Mouse (Mus musculus) mouse embryonic stem cell (cell line): Measurements from ENCODE around the gene Cxcl15.

Experiments used
- in situ Hi-C, 2 experiments: fragments of 300-500 bp; cut with MboI; formaldehyde crosslinking; loops; 1 replicate in 1 of 2; 3 replicates in 1 of 2; pipeline ENCODE4 v1.14.3; 2019 to 2020; ENCODE audit warnings: low sequenced_read_pairs in 2 of 2, low pct_unique_long_range_greater_than_20kb in 1 of 2, mixed read lengths in 1 of 2; ENCODE audit not compliant: unreplicated experiment in 1 of 2

The Cxcl15 gene

DNA sequence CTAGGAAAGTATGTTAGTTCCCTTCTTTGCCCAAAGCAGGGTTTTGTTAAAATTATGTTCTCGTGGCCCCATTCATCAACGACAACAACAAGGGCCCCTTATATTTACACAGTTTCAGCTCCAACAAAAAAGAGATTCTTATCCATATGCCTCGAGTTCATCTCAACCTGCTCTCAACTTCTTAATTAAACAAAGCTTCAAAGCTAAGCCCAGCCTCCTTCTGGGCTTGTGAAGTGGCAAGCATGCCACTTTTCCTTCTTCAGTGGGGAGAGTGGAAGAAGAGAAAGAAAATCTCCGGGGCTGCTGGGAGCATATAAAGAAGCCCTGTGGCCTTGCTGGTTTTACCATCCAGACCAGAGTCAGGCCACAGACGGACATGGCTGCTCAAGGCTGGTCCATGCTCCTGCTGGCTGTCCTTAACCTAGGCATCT is at the start of gene Cxcl15:
TSS of gene Cxcl15 (plus strand) at position 340 of the 431 bp plus-strand sequence.
- in situ Hi-C loops, result loop anchor here in 1 of 2 experiments (25.0 kb wide), 1 partner anchor 132 kb away; no protein-coding TSS in a partner anchor

DNA sequence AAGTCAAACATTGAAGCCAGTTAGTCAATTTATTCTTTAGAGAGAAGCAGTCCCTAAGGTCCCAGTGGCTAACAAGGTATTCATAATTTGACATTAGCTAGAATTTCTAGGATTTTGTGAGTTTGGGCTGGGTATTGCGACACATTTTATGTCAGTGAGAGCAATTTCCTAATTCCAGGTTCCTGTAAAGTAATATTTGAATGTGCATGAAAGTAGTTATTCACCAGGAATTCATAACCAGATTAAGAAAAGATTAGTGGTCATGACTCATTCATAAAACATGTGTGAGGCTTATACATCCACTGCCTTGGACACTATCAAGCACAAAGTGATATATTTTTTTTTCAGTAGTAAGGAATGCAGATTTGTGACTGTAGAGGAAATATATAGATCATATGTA is 40.4 kb upstream of the Cxcl15 start:
- in situ Hi-C loops, result no loop called here

DNA sequence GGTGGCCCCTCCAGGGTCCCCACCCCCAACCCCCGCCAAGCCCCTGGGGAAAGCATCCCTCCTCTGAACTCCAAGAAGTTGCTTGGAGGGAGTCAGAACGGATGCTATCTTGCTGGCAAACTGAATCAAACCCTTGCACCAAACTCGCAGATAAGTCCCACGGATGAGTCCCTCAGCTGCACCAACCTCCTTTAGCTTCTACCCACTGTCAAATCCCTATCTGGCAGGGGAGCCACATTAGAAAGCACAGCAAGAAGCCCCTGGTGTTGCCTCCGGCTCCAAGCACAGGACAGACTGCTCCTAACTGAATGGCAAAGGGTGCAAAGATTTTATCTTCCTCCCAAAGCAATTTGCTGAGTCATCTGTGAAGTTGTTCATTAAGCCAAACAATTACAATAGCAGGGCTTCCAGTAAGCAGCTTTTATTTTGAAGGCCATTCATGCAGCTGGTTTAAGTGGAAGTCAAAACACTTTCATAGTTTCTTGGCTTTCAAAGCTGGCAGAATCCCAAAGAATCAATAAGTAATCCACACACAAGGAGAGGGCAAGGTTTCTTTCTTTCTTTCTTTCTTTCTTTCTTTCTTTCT is 36.2 kb upstream of the Cxcl15 start:
- in situ Hi-C loops, result no loop called here

DNA sequence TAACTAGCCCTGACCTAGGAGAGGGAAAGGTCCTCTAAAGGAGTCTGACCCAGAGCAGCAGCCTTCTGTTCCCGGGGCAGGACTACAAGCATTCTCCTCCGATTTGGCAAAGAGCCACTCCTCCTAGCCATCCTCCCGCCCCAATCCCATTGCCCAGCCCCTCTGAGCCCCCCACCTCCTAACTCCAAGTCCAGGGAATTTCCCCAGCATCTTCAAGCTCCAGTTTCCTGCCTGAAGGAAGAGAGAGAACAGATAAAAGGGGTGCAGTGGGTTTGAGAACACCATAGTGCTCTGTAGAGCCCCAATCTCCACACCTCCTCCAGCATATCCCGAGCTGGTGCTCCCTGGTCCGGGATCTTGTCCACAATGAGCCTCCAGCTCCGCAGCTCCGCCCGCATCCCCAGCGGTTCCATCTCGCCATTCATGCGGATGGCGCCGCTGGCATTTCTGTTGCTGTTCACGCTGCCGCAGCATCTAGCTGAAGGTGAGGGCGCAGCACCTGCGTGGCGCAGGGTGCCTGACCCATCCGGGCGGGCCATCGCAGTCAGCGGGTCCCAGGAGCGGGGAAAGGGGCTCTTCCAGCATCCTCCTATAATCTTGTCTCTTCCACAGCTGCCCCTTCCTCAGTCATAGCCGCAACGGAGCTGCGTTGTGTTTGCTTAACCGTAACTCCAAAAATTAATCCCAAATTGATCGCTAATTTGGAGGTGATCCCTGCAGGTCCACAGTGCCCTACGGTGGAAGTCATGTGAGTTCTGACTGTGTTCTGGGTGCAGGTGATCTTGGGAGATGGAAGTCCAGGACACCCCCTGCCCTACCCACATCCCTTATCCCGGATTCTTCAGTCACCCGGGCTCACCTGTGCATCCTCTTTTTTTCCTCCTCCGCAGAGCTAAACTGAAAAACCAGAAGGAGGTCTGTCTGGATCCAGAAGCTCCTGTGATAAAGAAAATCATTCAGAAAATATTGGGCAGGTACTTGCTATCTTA is 35.0 kb upstream of the Cxcl15 start, which contains the start of gene Cxcl5:
TSS of gene Cxcl5 (plus strand) at position 284 of the 989 bp plus-strand sequence.
- in situ Hi-C loops, result no loop called here

DNA sequence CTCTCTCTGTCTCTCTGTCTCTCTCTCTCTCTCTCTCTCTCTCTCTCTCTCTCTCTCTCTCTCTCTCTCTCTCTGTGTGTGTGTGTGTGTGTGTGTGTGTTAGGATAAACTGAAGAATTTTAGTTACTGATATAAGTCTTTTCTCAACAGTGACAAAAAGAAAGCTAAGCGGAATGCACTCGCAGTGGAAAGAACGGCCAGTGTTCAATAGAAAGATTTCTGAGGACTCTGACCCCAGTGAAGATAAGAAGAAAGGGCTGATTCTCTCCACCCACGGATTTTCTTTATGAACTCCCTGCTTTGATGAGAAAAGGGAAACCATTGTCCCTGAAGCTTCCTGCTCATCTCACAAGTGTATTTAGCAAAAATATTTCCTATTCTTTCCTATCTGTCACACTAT is 34.0 kb upstream of the Cxcl15 start:
- in situ Hi-C loops, result no loop called here

DNA sequence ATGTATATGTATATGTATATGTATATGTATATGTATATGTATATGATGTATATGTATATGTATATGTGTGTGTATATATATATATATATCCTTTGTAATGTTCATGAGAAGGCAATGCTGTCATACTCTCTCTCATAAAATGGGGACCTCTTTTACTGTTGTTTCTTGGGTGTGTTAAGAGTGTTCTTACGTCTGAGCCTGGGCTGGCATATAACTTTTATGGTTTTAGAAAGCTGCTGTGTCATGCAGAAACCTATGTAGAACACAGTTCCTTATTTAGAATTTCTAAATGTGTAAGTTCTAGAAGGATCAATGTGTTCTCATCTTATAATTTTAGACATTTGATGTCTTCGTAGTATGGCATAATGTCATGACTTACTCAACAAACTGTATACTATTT is 33.5 kb upstream of the Cxcl15 start:
- in situ Hi-C loops, result no loop called here

DNA sequence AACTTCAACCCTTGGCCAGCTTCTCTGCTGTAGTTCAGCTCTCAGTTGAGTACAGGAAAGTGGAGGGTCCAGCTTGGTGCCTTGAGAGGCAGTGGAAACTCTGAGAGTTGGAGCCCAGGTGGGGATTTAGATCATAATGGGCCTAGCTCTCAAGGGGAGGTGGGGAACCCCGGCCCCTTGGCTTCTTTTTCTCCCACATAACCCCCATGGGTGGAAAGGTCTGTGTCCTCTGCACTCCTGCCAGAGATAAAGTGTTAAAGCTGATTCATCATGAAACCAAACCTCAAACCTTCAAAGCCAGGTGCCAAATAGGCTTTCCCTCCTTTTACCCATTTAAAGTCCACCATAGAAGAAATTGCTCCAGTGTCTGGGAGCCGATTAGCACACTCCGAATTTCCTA is 32.5 kb upstream of the Cxcl15 start:
- in situ Hi-C loops, result no loop called here

DNA sequence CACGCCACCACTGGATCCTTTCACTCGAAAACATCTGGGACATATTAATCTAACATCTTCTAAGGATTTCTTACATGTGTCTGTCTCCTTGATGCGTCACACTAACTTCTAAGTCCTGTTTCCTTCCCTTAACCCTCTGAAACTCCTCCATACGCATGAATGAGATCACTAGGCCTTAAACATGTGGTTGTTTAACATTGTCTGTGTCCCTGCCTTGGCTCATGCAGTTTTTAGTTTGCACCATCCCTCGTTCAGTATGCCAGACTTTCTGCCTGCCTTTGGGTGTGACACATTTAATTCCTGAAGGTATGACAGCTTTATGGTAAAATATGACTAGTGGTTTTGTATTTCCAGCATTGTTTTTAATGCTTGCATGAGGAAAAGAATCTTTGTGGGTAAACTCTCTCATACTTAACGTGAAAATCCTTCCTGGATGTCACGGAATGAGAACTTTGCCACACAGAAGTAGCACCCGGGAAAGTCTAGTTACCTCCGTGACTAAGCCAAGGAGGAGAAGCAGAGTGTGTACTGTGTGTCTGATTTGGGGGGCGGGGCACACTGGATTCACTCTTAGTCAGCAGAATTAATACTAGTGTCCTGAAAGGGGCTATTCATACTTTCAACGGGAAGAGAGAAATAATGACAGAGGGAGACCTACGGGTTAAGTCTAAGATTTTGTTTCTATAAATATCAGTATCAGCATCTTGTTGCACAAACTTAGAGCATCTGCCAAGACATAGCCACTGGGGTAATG is 30.2 kb upstream of the Cxcl15 start:
- in situ Hi-C loops, result no loop called here

DNA sequence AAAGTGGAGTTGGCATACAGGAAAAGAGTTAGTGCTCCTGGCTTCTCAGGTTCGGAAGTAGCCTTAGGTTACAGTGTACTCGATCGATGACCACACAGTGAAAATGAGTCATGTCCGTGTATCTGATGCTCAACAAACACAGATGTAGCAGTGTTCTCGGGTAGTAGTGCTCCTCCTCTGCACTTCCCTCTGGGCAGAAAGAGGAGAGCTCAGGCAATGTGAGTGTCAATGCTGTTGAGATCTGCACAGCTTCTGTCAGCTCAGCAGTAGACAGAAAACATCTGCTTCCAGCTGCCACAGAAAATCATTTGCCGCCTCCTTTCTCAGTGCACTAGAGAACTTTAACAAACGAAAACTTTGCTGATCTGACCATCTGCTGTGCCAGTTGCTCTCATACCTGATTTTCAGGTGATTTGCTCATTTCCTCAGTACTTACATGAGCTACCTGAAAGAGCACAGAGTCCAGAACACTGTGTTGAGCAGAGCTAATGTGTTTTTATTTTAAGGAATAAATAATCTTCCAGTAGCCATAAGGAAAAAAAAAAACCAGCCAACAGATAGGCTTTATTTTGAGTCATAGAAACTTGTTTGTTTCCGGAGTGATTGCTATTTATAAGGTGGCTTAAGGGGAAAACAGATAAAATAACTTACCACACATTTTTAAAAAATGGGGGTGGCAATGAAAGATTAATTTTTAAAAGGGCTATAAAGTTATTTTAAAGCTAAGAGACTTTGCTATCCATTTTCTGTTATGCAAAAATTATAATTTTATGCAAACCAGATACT is 28.3 kb upstream of the Cxcl15 start:
- in situ Hi-C loops, result no loop called here

DNA sequence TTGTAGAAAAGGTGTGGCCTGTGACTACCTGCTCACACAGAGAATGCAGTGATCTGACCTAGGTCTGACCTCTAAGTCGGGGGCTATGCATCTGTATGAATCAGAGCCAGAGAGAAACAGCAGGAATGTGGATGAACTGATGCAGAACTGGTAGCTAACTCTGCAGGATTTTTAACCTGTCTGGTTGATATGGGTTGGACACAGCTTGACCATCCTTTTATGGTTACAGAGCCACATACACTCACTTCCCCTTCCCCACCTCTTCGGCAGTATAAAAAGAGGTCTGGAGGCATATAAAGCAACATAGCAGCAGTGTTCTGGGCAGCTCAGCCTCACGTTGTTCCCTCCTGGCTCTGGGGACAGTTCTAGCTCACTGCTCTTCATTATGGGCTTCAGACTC is 26.1 kb upstream of the Cxcl15 start, which contains the start of gene Ppbp:
TSS of gene Ppbp (plus strand) at position 301 of the 400 bp plus-strand sequence.
- in situ Hi-C loops, result no loop called here

DNA sequence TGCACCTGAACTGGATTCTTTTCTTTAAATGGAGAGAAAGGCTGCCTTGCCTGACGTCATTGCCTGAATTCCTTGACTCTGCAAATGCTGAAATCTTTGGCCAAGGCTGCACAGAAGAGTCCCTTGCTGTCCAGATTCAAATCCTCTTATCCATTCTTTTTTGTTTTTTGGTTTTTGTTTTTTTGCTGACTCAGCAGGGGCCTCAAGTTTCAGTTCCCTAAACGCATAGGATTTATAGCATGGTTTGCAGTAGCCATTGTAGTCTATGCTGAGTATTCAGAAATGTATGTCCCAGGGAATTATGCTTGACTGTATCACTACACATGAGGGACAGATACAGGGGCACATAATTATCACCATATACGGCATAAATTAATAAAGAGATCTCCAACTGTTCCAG is 23.0 kb upstream of the Cxcl15 start:
- in situ Hi-C loops, result no loop called here

DNA sequence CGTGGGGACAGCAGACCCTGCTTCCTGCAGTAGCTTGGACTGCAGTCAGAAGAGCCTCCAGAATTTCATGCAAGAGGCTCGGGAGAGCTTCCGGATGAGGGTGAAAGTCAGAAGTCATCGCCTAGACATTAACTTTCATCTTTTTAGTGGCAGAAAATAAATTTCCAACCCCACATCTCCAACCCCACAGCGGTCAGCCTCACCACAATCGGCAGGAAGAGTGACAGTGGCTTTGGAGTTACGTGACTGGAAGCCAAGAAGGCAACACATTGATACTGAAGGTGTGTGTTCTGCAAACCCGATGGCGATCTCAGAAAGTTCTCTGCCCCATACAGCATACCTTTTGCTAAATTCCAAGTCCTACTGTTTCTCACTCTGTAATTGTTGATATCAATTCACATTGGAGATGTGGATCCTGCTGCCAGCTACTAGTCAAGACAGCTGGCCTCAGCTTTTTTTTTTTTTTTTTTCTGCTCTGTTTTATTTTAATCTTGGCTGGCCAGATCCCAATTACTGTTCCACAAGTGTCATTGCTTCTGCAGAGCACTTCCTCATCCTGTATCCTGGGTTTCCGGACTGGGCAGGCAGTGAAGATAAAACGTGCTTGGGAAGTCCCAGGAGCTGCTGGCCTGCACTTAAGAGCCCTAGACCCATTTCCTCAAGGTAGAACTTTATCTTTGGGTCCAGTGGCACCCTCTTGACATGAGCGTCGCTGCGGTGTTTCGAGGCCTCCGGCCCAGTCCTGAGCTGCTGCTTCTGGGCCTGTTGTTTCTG is 22.3 kb upstream of the Cxcl15 start, which contains the start of gene Pf4:
TSS of gene Pf4 (plus strand) at position 556 of the 774 bp plus-strand sequence.
- in situ Hi-C loops, result no loop called here

DNA sequence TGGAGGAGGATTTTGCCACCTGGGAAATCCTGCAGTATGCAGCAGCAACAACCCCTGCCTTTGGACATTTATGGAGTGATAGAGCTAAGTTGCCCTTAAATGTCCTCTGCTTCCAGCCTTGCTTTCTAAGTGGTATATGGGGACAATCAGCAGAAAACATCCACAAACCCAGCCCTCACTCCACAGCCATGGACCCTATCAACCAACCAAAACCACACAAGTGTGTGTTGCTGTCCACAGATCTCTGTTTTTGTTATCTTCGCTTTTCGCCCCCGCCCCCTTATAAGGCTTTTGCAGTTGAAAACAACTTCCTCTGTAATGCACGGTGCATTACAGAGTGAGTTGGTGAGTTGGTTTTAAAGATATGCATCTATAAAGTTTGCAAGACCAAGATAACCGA is 18.8 kb upstream of the Cxcl15 start:
- in situ Hi-C loops, result loop anchor here in 1 of 2 experiments (25.0 kb wide), 1 partner anchor 113 kb away; no protein-coding TSS in a partner anchor

DNA sequence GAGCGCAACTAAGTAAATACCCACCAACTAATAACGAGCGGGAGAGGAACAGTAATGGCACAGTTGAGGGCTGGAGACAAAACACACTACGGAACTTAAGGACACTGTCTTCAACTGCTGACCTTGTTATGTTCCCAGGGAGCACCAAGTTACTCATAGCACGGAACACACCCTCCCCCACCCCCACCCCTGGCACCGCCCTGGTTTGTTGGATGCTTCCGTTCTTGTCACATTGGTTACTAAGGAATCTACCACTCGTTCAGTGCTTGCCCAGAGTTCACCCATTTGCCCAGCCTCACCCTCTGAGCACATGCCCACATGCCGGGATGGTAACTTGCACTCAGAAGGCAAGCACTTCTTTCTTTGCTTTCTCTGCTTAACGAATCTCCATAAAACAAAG is 16.7 kb upstream of the Cxcl15 start:
- in situ Hi-C loops, result loop anchor here in 1 of 2 experiments (25.0 kb wide), 1 partner anchor 115 kb away; no protein-coding TSS in a partner anchor

DNA sequence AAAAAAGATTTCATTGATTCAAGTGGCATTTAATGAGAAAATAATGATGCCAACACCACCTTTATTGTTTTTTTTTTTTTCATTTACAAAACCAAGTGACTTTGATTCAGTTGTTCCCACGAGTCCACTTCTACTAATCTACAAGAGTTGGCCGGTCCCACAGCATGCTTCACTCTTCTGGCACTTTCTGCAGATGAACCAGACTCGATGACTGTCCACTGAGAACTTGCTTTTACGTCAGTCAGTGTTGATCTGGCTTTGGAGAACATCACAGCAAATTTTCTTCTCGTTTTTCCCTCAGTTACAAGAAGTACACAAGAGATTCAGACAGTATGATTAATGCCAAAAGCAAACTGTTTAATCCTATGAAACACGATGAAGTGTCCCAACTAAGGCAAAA is 15.5 kb upstream of the Cxcl15 start:
- in situ Hi-C loops, result loop anchor here in 1 of 2 experiments (25.0 kb wide), 1 partner anchor 117 kb away; no protein-coding TSS in a partner anchor

DNA sequence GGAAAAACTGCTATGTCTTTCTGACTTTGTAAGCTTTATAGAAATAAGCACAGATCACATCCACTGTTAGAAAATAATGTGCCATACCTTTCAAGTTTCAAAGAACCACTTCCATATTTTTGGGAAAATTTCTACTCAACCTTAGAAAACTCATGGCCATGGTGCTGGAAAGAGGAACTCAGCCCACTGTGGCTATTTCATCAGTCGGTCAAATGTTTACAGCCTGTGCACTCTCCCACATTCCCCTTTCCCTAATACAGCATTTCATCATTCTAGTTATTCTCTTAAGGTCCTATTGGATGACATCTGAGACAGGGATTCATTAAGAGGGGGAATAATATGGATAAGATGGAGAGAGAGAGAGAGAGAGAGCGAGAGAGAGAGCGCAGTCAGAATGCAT is 10.6 kb upstream of the Cxcl15 start:
- in situ Hi-C loops, result loop anchor here in 1 of 2 experiments (25.0 kb wide), 1 partner anchor 121 kb away; no protein-coding TSS in a partner anchor
